Mouse (Mus musculus) CH12.LX (cell line): ENCODE data around the gene Lpxn. TPM values are rescaled to one million over a fixed set of nuclear protein-coding genes. Genes with fewer than 3 reads are reported as not detected.

ENCODE experiments used
- DNase-seq: peaks from one replicate; pipeline ENCODE4 v3.0.0-alpha.2; 2013; ENCODE audit errors: extremely low read depth
- H3K27ac ChIP-seq: 2 replicates; pipeline ENCODE4 v1.5.1; 2012; ENCODE audit warnings: low read depth, mild to moderate bottlenecking, control low read depth, moderate library complexity; ENCODE audit not compliant: insufficient read depth
- H3K27me3 ChIP-seq: replicated peaks from 2 replicates; pipeline ENCODE3; 2012; ENCODE audit warnings: inconsistent platforms
- H3K36me3 ChIP-seq, 2 experiments: replicated peaks in 1 of 2; 2 replicates each; pipeline versions ENCODE3 to v1.6.1; 2012; ENCODE audit warnings: inconsistent platforms in 1 of 2, low read length in 1 of 2, mild to moderate bottlenecking in 1 of 2, mixed read lengths in 1 of 2, moderate library complexity in 1 of 2; ENCODE audit not compliant: control insufficient read depth in 1 of 2, insufficient read depth in 1 of 2
- H3K4me1 ChIP-seq, 2 experiments: 2 replicates each; pipeline ENCODE4 v1.6.1; 2012; ENCODE audit warnings: inconsistent platforms in 1 of 2, moderate library complexity in 1 of 2; ENCODE audit not compliant: insufficient read depth in 2 of 2, control insufficient read depth in 1 of 2
- H3K4me2 ChIP-seq: 2 replicates; pipeline ENCODE4 v1.6.1; 2012; ENCODE audit warnings: low read depth, mild to moderate bottlenecking, control low read depth; ENCODE audit not compliant: poor library complexity, insufficient read depth, severe bottlenecking
- H3K4me3 ChIP-seq, 3 experiments: fragments of 150-350 bp in 1 of 3; sonication (generic) in 1 of 3; replicated peaks in 1 of 3; 2 replicates each; pipeline versions ENCODE3 to v1.5.1; 2011 to 2012; ENCODE audit warnings: low read depth in 2 of 3, low read length in 2 of 3, mild to moderate bottlenecking in 2 of 3, moderate library complexity in 2 of 3, control low read depth in 1 of 3, improper control_type of control experiment in 1 of 3, inconsistent platforms in 1 of 3, mixed read lengths in 1 of 3; ENCODE audit not compliant: poor library complexity in 1 of 3
- H3K79me2 ChIP-seq: replicated peaks from 2 replicates; pipeline ENCODE4 v1.6.1; 2012; ENCODE audit warnings: mild to moderate bottlenecking, moderate library complexity; ENCODE audit not compliant: control insufficient read depth, poor library complexity, insufficient read depth, severe bottlenecking; ENCODE audit errors: extremely low read depth
- H3K9ac ChIP-seq: 2 replicates; pipeline ENCODE4 v1.6.1; 2012; ENCODE audit warnings: low read depth, mild to moderate bottlenecking, control low read depth, moderate library complexity; ENCODE audit not compliant: insufficient read depth
- H3K9me3 ChIP-seq: replicated peaks from 2 replicates; pipeline ENCODE3; 2012; ENCODE audit warnings: low read length, inconsistent platforms, mixed read lengths
- BHLHE40 ChIP-seq: IDR thresholded peaks from 2 replicates; pipeline ENCODE4 v1.6.1; 2011; ENCODE audit warnings: mild to moderate bottlenecking, low read depth, low read length, improper control_type of control experiment
- CHD1 ChIP-seq: IDR thresholded peaks from 2 replicates; pipeline ENCODE4 v1.6.1; 2012; ENCODE audit warnings: low read depth, low read length, improper control_type of control experiment, inconsistent platforms
- CHD2 ChIP-seq: IDR thresholded peaks from 2 replicates; pipeline ENCODE4 v1.6.1; 2011; ENCODE audit warnings: low read length, improper control_type of control experiment
- E2F4 ChIP-seq: IDR thresholded peaks from 2 replicates; pipeline ENCODE4 v1.6.1; 2011; ENCODE audit warnings: low read depth, low read length, improper control_type of control experiment; ENCODE audit not compliant: insufficient replicate concordance
- ELF1 ChIP-seq: IDR thresholded peaks from 2 replicates; pipeline ENCODE4 v1.6.1; 2014; ENCODE audit warnings: low read depth, mild to moderate bottlenecking, inconsistent platforms, low read length, improper control_type of control experiment
- EP300 ChIP-seq: IDR thresholded peaks from 2 replicates; pipeline ENCODE4 v1.6.1; 2011; ENCODE audit warnings: low read length, improper control_type of control experiment
- ETS1 ChIP-seq: conservative IDR thresholded peaks from 2 replicates; pipeline ENCODE4 v1.6.1; 2012; ENCODE audit warnings: low read depth, mild to moderate bottlenecking, inconsistent platforms, low read length, improper control_type of control experiment, moderate library complexity
- GABPA ChIP-seq: IDR thresholded peaks from 2 replicates; pipeline ENCODE4 v1.6.1; 2012; ENCODE audit warnings: low read depth, low read length, improper control_type of control experiment, inconsistent platforms; ENCODE audit not compliant: insufficient replicate concordance
- HCFC1 ChIP-seq: IDR thresholded peaks from 2 replicates; pipeline ENCODE4 v1.6.1; 2012; ENCODE audit warnings: low read depth, mild to moderate bottlenecking, inconsistent platforms, low read length, improper control_type of control experiment
- IRF4 ChIP-seq: IDR thresholded peaks from 2 replicates; pipeline ENCODE4 v1.6.1; 2014; ENCODE audit warnings: low read depth, mild to moderate bottlenecking, inconsistent platforms, low read length, improper control_type of control experiment
- JUN ChIP-seq: IDR thresholded peaks from 2 replicates; pipeline ENCODE4 v1.6.1; 2011; ENCODE audit warnings: low read depth, mild to moderate bottlenecking, low read length, improper control_type of control experiment, moderate library complexity; ENCODE audit not compliant: insufficient read depth
- JUND ChIP-seq: conservative IDR thresholded peaks from 2 replicates; pipeline ENCODE4 v1.6.1; 2011; ENCODE audit warnings: low read depth, low read length, improper control_type of control experiment
- KAT2A ChIP-seq: IDR thresholded peaks from 2 replicates; pipeline ENCODE4 v1.6.1; 2012; ENCODE audit warnings: low read length, improper control_type of control experiment, inconsistent platforms; ENCODE audit not compliant: insufficient replicate concordance
- MAFK ChIP-seq: IDR thresholded peaks from 2 replicates; pipeline ENCODE4 v1.6.1; 2011; ENCODE audit warnings: low read length, improper control_type of control experiment; ENCODE audit not compliant: insufficient replicate concordance
- MAZ ChIP-seq: IDR thresholded peaks from 2 replicates; pipeline ENCODE4 v1.6.1; 2012; ENCODE audit warnings: low read depth, mild to moderate bottlenecking, inconsistent platforms, low read length, improper control_type of control experiment, moderate library complexity
- MEF2A ChIP-seq: IDR thresholded peaks from 2 replicates; pipeline ENCODE4 v1.6.1; 2014; ENCODE audit warnings: low read depth, mild to moderate bottlenecking, inconsistent platforms, low read length, improper control_type of control experiment, borderline replicate concordance
- MXI1 ChIP-seq: IDR thresholded peaks from 2 replicates; pipeline ENCODE4 v1.6.1; 2011; ENCODE audit warnings: mild to moderate bottlenecking, low read depth, low read length, improper control_type of control experiment
- MYC ChIP-seq: IDR thresholded peaks from 2 replicates; pipeline ENCODE4 v1.6.1; 2011; ENCODE audit warnings: low read depth, mild to moderate bottlenecking, improper control_type of control experiment, low read length
- NELFE ChIP-seq: IDR thresholded peaks from 2 replicates; pipeline ENCODE4 v1.6.1; 2011; ENCODE audit warnings: low read depth, low read length, improper control_type of control experiment
- PAX5 ChIP-seq: IDR thresholded peaks from 2 replicates; pipeline ENCODE4 v1.6.1; 2012; ENCODE audit warnings: low read length, inconsistent platforms, mixed read lengths
- POLR2A ChIP-seq: IDR thresholded peaks from 2 replicates; pipeline ENCODE4 v1.6.1; 2011; ENCODE audit warnings: low read depth, mild to moderate bottlenecking, improper control_type of control experiment, low read length
- POLR2AphosphoS2 ChIP-seq: IDR thresholded peaks from 2 replicates; pipeline ENCODE4 v1.6.1; 2011; ENCODE audit warnings: low read depth, low read length, improper control_type of control experiment
- RCOR1 ChIP-seq: conservative IDR thresholded peaks from 2 replicates; pipeline ENCODE4 v1.6.1; 2012; ENCODE audit warnings: low read depth, mild to moderate bottlenecking, inconsistent platforms, low read length, improper control_type of control experiment
- SIN3A ChIP-seq: IDR thresholded peaks from 2 replicates; pipeline ENCODE4 v1.6.1; 2012; ENCODE audit warnings: low read length, improper control_type of control experiment, inconsistent platforms
- SMC3 ChIP-seq: IDR thresholded peaks from 2 replicates; pipeline ENCODE4 v1.6.1; 2011; ENCODE audit warnings: low read depth, low read length, improper control_type of control experiment
- USF1 ChIP-seq: IDR thresholded peaks from 2 replicates; pipeline ENCODE4 v1.6.1; 2014; ENCODE audit warnings: low read depth, mild to moderate bottlenecking, inconsistent platforms, low read length, improper control_type of control experiment
- USF2 ChIP-seq: conservative IDR thresholded peaks from 2 replicates; pipeline ENCODE4 v1.6.1; 2011; ENCODE audit warnings: low read depth, low read length, improper control_type of control experiment
- ZNF384 ChIP-seq: IDR thresholded peaks from 2 replicates; pipeline ENCODE4 v1.6.1; 2012; ENCODE audit warnings: low read depth, low read length, improper control_type of control experiment, inconsistent platforms
- dilution Hi-C: fragments of 300-500 bp; cut with MboI; formaldehyde crosslinking; loops from 2 replicates; pipeline ENCODE4 v1.14.3; 2020; ENCODE audit warnings: low sequenced_read_pairs; ENCODE audit not compliant: extremely low pct_unique_long_range_greater_than_20kb, extremely low pct_ligation_motif_present
- in situ Hi-C: fragments of 300-500 bp; cut with MboI; formaldehyde crosslinking; loops from 3 replicates; pipeline ENCODE4 v1.14.3; 2019; ENCODE audit warnings: low sequenced_read_pairs, low pct_ligation_motif_present, low pct_unique_long_range_greater_than_20kb, mixed read lengths
- polyA plus RNA-seq: library from polyadenylated mRNA; unstranded; fragments of >175 nt; gene quantifications from 2 replicates; pipeline ENCODE4 v1.2.1, GENCODE M21; 2012; ENCODE audit warnings: low read depth; ENCODE audit not compliant: insufficient read length
- total RNA-seq, 2 experiments: library from RNA; depleted of rRNA; stranded (reverse); fragments of 300-350 nt in 1 of 2; fragments of >200 nt in 1 of 2; gene quantifications; 2 replicates each; pipeline ENCODE4 v1.2.3; 2012 to 2014

Gene Lpxn
- total and polyA plus RNA-seq, 3 experiments: 39.2 to 140 (median 66.4) TPM

DNA sequence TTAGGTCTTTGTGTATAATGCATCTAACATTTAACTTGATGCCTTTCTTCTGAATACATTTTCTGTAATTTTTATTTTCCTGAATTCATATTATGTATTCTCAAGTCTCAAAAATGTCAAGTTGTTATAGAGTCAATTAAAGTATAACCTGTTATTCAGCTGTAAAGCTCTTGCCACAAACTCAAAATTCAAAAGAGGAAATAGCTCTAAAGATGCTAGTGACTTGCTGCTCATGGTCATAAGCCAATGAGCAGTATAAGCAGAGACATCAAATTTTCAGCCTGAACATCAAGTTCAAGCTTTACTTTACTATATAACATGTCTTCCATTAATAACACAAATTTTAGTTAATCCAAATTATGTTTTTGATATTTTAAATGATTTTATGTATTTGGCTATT is 3.6 kb upstream of the Lpxn start:
- peak; percentile 19 for DNase-seq
- Histone ChIP-seq H3K9me3 (no peaks in the 10 kb centered on the region), H3K4me2 (peak overlapping the region; percentile 35; the same call in 1 of the 2 replicates)
- TF ChIP-seq SMC3 (no peak), MYC (0 out of 2 replicates have a peak, but pooled peaks have one; percentile 19), CHD1 (no peak), CHD2 (no peak), SIN3A (0 out of 2 replicates have a peak, but pooled peaks have one; percentile 24), E2F4 (no peak)
- TF ChIP-seq, all 38 proteins: peak for 2
- in situ Hi-C loops: no loop called here
- dilution Hi-C loops: no loop called here
- Histone ChIP-seq H3K79me2 (peaks cover 24% of the 10 kb centered on the region), H3K9ac (no peak overlapping the region; the same call in 1 of the 2 replicates), H3K4me3 (peak overlapping the region in 2 of 3 experiments; percentile 17 to 67), H3K36me3 (peaks cover 0 to 16% of the 10 kb centered on the region in 2 experiments), H3K4me1 (peaks cover 0 to 19% of the 10 kb centered on the region in 2 experiments; a peak in 1 of 4 replicates), H3K27ac (no peak overlapping the region), H3K27me3 (no peaks in the 10 kb centered on the region)

GRCm38 (mm10) chr19:12794056-12795044 is 1.6 kb upstream of the Lpxn start:
- H3K9ac ChIP-seq: peak overlapping the region; percentile 94
- H3K79me2 ChIP-seq: peaks cover 23% of the 10 kb centered on the region
- H3K4me1 ChIP-seq: peaks cover 0 to 13% of the 10 kb centered on the region in 2 experiments; a peak in 1 of 4 replicates
- dilution Hi-C loops: no loop called here
- H3K27ac ChIP-seq: peak overlapping the region; percentile 88
- peaks cover 0 to 2% of the 10 kb centered on the region in 2 experiments for H3K36me3 ChIP-seq
- DNase-seq: peak; percentile 83
- H3K4me3 ChIP-seq: peak overlapping the region; percentile 67 to 96 (median 77)
- in situ Hi-C loops: no loop called here
- no peaks in the 10 kb centered on the region for H3K27me3 ChIP-seq
- no peaks in the 10 kb centered on the region for H3K9me3 ChIP-seq
- peak overlapping the region; percentile 33; the same call in 1 of the 2 replicates for H3K4me2 ChIP-seq
- TF ChIP-seq MXI1 (peak; percentile 98), CHD1 (peak; percentile 95), PAX5 (no peak), MAZ (peak; percentile 49; the same call in 1 of the 2 replicates), RCOR1 (no peak), JUND (no peak), CHD2 (no peak), SMC3 (peak; percentile 43), GABPA (no peak), BHLHE40 (peak; percentile 95), NELFE (no peak), POLR2A (peak; percentile 65), ZNF384 (no peak), POLR2AphosphoS2 (no peak), ETS1 (no peak; the same call in 1 of the 2 replicates), HCFC1 (peak; percentile 76), USF1 (peak; percentile 95), KAT2A (no peak), SIN3A (peak; percentile 95), IRF4 (peak; percentile 46; the same call in 1 of the 2 replicates), MAFK (no peak), ELF1 (no peak), MEF2A (peak; percentile 18; the same call in 1 of the 2 replicates), EP300 (no peak), JUN (no peak), USF2 (peak; percentile 86)
